Mouse (Mus musculus): ENCODE measurements around the gene Ldb3.

Ldb3 gene

GRCm38 (mm10) chr14:34588498-34588897 lies at the start of gene Ldb3:
Gene Ldb3, minus strand, starts transcription at chr14:34588682.
- DNase-seq (ENCODE audit: extremely low read depth, low read depth, low spot score) = no peak

- no peak for DNase-seq (ENCODE audit: extremely low read depth, low read depth, low spot score)
Measured at GRCm38 (mm10) chr14:34635721-34636120, 47.2 kb upstream of the Ldb3 start.

DNA sequence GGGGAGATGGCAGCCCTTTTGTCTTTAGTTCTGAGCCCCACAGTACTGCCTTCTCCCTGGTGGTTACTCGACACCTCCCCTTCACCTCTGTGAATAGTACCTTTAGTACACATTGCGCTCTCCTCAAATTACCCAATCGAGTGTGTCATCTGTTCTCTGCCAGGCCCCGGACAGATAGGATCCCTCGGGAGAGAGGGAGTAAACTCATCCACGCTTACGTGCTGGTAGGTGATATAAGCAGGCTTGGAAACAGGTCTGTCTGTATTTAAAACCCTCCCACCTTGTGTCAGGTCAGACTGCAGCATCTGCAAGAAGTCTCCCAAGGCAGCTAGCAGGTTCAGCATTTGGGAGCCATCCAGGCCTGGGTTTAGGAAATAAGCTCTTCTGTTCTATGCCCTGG lies 46.7 kb upstream of the Ldb3 start:
- DNase-seq (ENCODE audit: extremely low read depth, low read depth, low spot score) = peak; percentile 96

DNA sequence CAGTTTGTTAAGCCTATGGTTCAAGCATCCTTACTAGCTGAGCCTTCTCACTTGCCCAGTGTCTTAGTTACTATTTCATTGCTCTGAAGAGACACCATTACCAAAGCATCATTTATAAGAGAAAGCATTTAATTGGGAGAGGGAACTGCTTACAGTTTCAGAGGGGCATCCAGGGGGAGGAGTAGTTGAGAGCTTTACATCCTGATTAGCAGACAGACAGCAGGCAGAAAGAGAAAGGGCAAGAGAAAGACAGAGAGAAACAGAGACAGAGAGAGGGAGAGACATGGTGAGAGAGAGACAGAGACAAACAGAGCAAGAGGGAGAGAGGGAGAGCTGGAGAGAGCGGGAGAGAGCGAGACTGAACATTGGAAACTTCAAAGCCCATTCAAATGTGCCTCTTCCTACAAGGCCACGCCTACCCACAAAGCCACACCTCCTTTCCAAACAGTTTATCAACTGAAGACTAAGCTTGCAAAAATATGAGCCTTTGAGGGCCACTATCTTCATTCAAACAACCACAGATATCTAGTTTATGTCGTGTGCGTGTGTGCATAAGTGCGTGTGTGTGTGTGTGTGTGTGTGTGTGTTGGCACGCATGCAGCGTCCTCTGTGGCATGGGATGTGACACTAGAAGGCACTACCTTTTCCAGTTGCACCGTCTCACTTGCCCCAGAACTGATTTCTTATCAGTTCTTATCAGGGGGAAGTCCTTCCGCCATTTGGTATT lies 44.4 kb upstream of the Ldb3 start:
- no peak for DNase-seq (ENCODE audit: extremely low read depth, low read depth, low spot score)

GRCm38 (mm10) chr14:34626824-34627223 lies 38.3 kb upstream of the Ldb3 start:
- DNase-seq (ENCODE audit: extremely low read depth, low read depth, low spot score) = peak; percentile 78

DNA sequence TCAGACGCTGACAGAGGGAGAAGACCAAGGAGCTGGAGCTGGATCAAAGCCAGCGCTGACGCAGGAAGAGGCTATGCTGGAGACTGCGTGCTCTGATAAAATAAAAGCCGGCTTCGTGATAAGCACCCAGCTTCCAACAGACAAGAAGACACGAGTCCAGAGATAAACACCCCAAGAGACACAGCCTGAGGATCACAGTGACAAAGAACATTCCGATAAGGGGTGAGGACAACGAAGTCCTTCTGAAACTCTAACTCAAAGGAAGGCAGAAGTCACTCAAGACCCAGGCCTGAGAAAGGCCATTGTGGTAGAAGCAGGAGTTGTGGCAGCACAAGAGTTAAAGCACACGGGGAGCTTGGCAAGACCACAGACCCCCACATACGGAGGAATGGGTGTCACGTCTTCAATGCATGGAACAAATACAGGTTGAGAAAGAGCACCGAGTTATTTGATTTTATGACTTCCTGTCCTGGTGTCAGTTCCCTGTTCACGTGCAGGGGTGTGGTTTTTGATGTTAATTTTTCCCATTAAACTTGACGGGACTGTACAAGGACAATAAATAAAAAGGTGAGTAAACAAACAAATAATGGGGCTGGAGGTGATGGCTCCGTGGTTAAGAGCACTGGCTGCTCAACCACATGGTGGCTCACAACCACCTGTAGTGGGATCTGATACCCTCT lies 35.2 kb upstream of the Ldb3 start:
- no peak for DNase-seq (ENCODE audit: extremely low read depth, low read depth, low spot score)

GRCm38 (mm10) chr14:34623074-34623473 lies 34.6 kb upstream of the Ldb3 start:
- DNase-seq (ENCODE audit: extremely low read depth, low read depth, low spot score) = no peak

DNA sequence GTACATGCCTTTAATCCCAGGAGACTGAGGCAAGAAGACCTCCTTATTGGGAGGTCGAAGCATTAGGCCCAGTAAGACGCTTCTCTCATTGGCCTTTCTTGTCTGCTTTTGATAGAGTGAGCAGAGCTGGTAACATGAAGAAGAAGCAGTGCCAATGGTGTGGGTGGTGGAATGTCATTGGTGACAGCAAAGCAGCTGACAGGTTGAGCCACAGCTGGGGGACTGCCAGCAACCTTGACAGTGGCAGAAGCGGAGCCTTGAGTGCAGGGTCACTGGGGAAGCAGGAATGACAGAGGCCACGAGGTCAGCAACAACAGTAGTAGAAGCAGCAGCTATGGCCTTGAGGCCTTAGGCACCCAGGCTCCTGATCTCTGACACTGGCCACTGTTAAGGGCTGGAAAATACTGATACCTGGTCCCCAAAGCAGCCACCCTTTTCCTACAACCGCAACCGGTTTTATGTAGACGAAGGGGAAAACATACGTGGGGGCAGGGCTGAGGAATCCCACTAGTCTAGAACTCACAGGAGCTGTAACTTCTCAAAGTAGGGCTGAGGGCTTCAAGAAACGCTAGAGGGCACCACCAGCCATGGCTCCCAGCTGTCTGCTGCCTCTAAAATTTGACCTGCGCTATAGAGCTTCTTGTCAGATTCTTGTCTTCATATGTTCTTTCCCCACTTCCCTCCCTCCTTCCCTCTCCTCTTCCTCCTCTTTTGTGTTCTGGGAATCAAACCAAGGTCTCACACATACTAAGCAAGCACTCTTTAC lies 32.3 kb upstream of the Ldb3 start:
- DNase-seq (ENCODE audit: extremely low read depth, low read depth, low spot score) = peak; percentile 83

GRCm38 (mm10) chr14:34618808-34619207 lies 30.3 kb upstream of the Ldb3 start:
- DNase-seq (ENCODE audit: extremely low read depth, low read depth, low spot score) = peak; percentile 81

DNA sequence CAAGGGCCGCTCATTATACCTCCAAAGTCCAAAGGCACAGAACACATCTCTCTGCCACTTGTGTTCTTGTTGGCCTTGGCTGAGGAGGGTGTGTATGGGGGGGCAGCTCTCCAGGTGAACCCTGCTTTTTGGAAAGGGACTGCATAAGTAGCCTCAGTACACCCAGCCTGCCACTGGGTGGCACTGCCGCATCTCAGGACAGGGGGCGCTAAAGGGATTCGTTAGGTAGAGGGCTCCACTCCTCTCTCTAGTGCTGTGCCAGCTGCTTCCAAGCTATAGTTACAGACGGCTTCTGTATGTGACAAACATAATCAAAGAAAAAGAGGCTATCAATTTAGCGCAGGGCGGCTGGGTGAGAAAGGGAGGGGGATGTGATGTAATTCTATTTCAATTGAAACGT lies 28.3 kb upstream of the Ldb3 start:
- DNase-seq (ENCODE audit: extremely low read depth, low read depth, low spot score) = no peak

GRCm38 (mm10) chr14:34615625-34616024 lies 27.1 kb upstream of the Ldb3 start:
- DNase-seq (ENCODE audit: extremely low read depth, low read depth, low spot score) = no peak

GRCm38 (mm10) chr14:34615082-34615481 lies 26.6 kb upstream of the Ldb3 start:
- DNase-seq (ENCODE audit: extremely low read depth, low read depth, low spot score) = no peak

GRCm38 (mm10) chr14:34614551-34614950 lies 26.1 kb upstream of the Ldb3 start:
- no peak for DNase-seq (ENCODE audit: extremely low read depth, low read depth, low spot score)

DNA sequence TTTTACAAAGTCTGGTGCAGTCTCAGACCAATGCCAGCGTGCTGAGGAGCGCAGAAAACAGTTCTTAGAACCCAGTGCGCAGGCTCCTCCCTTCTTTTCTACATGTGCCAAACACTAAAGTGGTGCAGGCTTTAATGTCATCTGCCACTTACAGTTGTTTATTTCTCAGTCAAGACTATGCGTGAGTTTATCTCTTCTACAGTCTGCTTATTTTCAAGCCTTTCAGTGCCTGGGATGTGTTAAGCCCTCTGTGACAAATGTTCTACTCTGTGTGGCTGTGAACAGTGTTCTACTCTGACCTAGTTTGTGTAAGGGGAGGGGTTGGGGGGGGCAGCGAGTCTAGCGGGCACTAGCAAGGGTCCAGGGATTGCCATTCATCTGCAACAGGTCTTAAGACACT lies 25.0 kb upstream of the Ldb3 start:
- DNase-seq (ENCODE audit: extremely low read depth, low read depth, low spot score) = no peak

DNA sequence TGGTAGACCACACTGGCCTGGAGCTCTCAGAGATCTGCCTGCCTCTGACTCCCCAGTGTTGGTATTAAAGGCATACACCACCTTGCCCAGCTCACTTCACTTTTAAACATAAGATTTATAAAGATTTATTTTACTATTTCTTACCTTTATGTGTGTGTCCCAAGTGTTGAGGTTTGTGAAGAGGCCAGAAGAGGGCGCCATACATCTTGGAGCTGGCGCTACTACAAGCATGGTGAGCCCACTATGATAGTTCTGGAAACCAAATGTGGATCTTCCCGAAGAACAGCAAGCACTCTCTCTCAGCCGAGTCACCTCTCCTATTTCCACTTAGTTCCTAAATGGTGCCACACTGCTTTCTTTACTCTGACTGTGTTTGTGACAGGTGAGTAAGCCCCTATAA lies 23.7 kb upstream of the Ldb3 start:
- DNase-seq (ENCODE audit: extremely low read depth, low read depth, low spot score) = no peak

DNA sequence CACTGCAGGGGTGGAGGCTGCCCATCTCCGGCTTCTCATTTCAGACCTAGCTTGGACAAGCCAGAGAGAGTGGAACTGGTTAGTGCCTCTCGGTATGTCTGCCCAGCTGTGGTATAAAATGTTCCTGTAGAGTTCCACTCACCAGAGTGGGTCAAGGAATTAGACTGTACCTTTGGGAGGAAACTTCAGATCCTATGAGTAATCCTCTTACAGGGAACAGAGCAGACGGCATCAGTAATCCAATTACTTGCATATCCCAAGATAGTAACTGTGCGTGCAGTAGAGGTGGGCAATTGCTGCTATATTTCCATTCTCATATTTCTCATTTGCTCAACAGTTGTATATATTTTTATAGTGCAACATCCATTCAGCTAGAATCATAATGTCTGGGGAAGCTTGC lies 23.1 kb upstream of the Ldb3 start:
- no peak for DNase-seq (ENCODE audit: extremely low read depth, low read depth, low spot score)

GRCm38 (mm10) chr14:34601910-34602309 lies 13.4 kb upstream of the Ldb3 start:
- DNase-seq (ENCODE audit: extremely low read depth, low read depth, low spot score) = no peak

DNA sequence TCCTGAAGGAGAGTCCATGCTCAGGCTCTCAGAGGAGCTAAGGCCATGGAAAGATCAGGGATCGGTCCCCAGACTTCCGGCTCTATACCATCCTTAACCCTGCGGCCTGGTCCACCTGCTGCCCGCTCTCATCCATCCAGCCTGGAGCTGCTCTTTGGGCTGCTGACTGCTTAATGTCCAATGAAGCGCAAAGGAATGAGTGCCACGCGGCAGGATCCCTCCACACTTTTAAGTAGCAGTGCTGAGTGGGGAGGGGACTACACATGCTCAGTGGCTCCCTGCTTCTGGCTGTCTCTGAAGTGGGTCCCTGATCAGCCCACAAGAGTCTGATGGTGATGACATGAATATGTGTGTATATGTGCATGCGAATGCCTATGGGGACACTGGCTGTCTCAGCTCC lies 11.5 kb upstream of the Ldb3 start, which contains the start of gene Opn4:
Gene Opn4, minus strand, starts transcription at position 202 of the 400 bp plus-strand sequence.
- DNase-seq (ENCODE audit: extremely low read depth, low read depth, low spot score) = no peak

DNA sequence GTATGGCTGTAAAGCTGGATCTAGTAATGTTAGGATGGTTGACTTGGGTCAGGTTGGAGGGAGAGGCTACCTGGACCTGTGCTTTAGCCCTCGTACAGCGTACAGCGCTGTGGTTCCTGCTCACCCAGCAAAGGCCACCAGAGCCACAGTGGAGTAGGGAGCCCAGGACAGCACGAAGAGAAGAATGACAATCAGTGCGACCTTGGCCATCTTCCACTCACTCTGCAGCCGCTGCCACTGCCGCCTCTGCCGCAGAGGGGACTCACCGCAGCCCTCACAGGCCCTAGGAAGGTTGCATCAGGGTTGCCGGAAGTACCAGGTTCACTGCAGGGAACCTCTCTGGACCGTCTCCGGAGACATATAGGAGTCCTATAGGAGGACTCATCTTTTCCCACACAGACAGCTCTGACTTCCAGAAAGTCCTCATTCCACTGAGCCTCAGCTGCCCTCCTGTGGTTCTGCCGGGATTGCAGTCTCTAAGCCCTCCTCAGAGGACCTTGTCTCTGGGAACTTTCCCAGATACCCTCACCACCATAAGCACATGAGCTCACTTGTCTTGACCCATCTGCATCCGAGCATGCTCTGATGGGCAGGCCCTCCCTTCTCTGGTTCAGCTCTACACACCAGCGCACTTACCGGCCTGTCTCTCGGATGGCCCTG lies 7.2 kb upstream of the Ldb3 start:
- no peak for DNase-seq (ENCODE audit: extremely low read depth, low read depth, low spot score)

GRCm38 (mm10) chr14:34591741-34592535 lies 3.5 kb upstream of the Ldb3 start:
- DNase-seq (ENCODE audit: extremely low read depth, low read depth, low spot score) = no peak
